Mouse (Mus musculus) myocyte (in vitro differentiated cells): ENCODE data around the gene Lrp2bp.

Source experiments
- CEBPB ChIP-seq: IDR thresholded peaks from 2 replicates; pipeline ENCODE4 v1.6.1; 2011; ENCODE audit warnings: mild to moderate bottlenecking, moderate library complexity; ENCODE audit not compliant: poor library complexity, insufficient read depth, severe bottlenecking
- E2F4 ChIP-seq: IDR thresholded peaks from one replicate; pipeline ENCODE4 v1.6.1; 2011; ENCODE audit warnings: mild to moderate bottlenecking, control low read depth, moderate library complexity; ENCODE audit not compliant: insufficient read depth
- MAX ChIP-seq: IDR thresholded peaks from one replicate; pipeline ENCODE4 v1.6.1; 2011; ENCODE audit warnings: low read depth, mild to moderate bottlenecking, control low read depth
- MYOD1 ChIP-seq, 3 experiments: IDR thresholded peaks; one replicate each; pipeline ENCODE4 v1.6.1; 2011; ENCODE audit warnings: control low read depth in 2 of 3, low read depth in 2 of 3, mild to moderate bottlenecking in 2 of 3, moderate library complexity in 1 of 3; ENCODE audit not compliant: insufficient read length in 2 of 3, control insufficient read depth in 1 of 3
- POLR2A ChIP-seq: IDR thresholded peaks from one replicate; pipeline ENCODE4 v1.6.1; 2011; ENCODE audit warnings: low read depth, mild to moderate bottlenecking, control low read depth, moderate library complexity; ENCODE audit not compliant: insufficient read length
- POLR2AphosphoS2 ChIP-seq: IDR thresholded peaks from one replicate; pipeline ENCODE4 v1.6.1; 2011; ENCODE audit warnings: low read depth, control low read depth; ENCODE audit not compliant: insufficient read length
- SRF ChIP-seq: IDR thresholded peaks from one replicate; pipeline ENCODE4 v1.6.1; 2011; ENCODE audit warnings: low read depth; ENCODE audit not compliant: control insufficient read depth, insufficient read length
- TCF12 ChIP-seq: IDR thresholded peaks from one replicate; pipeline ENCODE4 v1.6.1; 2011; ENCODE audit warnings: mild to moderate bottlenecking, control low read depth; ENCODE audit not compliant: poor library complexity, insufficient read depth, severe bottlenecking
- TCF3 ChIP-seq: IDR thresholded peaks from one replicate; pipeline ENCODE4 v1.6.1; 2011; ENCODE audit warnings: low read depth, control low read depth; ENCODE audit not compliant: insufficient read length
- USF1 ChIP-seq: IDR thresholded peaks from one replicate; pipeline ENCODE4 v1.6.1; 2011; ENCODE audit warnings: low read depth, mild to moderate bottlenecking, control low read depth, moderate library complexity

GRCm38 (mm10) chr8:45990631-45991310, 8.3 kb upstream of the Lrp2bp start:
- TF ChIP-seq MAX (no peak), USF1 (no peak), POLR2A (no peak), E2F4 (no peak), CEBPB (no peak), POLR2AphosphoS2 (no peak), MYOD1 (IDR thresholded peaks at IDR 0.05; ENCODE audit: control insufficient read depth in 1 of 3, insufficient read length in 2 of 3, low read depth in 2 of 3) (no peak), SRF (no peak), TCF12 (no peak), TCF3 (no peak)
